Mouse (Mus musculus) midbrain, embryonic 14.5 days (tissue): ENCODE measurements around the gene Xrra1. TPM values are rescaled to one million over a fixed set of nuclear protein-coding genes. Genes with fewer than 3 reads are reported as not detected.

Source experiments
- ATAC-seq: fragments of 200-750 bp; cut with Nextera tagmentation; 2 replicates; pipeline ENCODE4 v1.8.0; 2017; ENCODE audit warnings: moderate number of reproducible peaks, moderate library complexity; ENCODE audit not compliant: low FRiP score, low TSS enrichment
- DNase-seq: peaks from one replicate; pipeline ENCODE4 v3.0.0-alpha.2; 2015
- H3K27ac ChIP-seq: fragments of 300-500 bp; sonication (generic); replicated peaks from 2 replicates; pipeline ENCODE4 v1.5.1; 2014; ENCODE audit warnings: mild to moderate bottlenecking, low read depth, low read length, moderate library complexity
- H3K27me3 ChIP-seq: fragments of 300-500 bp; sonication (generic); 2 replicates; pipeline ENCODE4 v1.6.1; 2014; ENCODE audit warnings: low read length, control low read depth, mixed read lengths; ENCODE audit not compliant: control insufficient read depth, insufficient read depth
- H3K36me3 ChIP-seq: fragments of 300-500 bp; sonication (generic); 2 replicates; pipeline ENCODE4 v1.6.1; 2014; ENCODE audit warnings: low read length, control low read depth; ENCODE audit not compliant: control insufficient read depth, insufficient read depth
- H3K4me1 ChIP-seq: fragments of 300-500 bp; sonication (generic); 2 replicates; pipeline ENCODE4 v1.6.1; 2014; ENCODE audit warnings: mild to moderate bottlenecking, antibody characterized with exemption, low read length, control low read depth; ENCODE audit not compliant: control insufficient read depth, insufficient read depth
- H3K4me2 ChIP-seq: fragments of 300-500 bp; sonication (generic); 2 replicates; pipeline ENCODE4 v1.6.1; 2014; ENCODE audit warnings: mild to moderate bottlenecking, low read length, moderate library complexity
- H3K4me3 ChIP-seq: fragments of 300-500 bp; sonication (generic); replicated peaks from 2 replicates; pipeline ENCODE4 v1.5.1; 2014; ENCODE audit warnings: low read depth, low read length
- H3K9ac ChIP-seq: fragments of 300-500 bp; sonication (generic); replicated peaks from 2 replicates; pipeline ENCODE4 v1.6.1; 2014; ENCODE audit warnings: mild to moderate bottlenecking, low read length, moderate library complexity
- H3K9me3 ChIP-seq: fragments of 300-500 bp; sonication (generic); 2 replicates; pipeline ENCODE4 v1.6.1; 2016; ENCODE audit warnings: low read length, control low read depth, mixed read lengths; ENCODE audit not compliant: control insufficient read depth
- WGBS: fragments of 180-500 bp; shearing (Covaris S2); extraction: QIAGEN DNeasy Blood & Tissue Kit; methylation state at CpG from one replicate; pipeline ENCODE4 v1.1.7; 2014; 5-methylcytosine and 5-hydroxymethylcytosine counted together
- polyA plus RNA-seq: library from polyadenylated mRNA; unstranded; fragments of >200 nt; fragmentation: Nextera tagmentation; extraction: Ambion mirVana; gene quantifications from 2 replicates; pipeline ENCODE4 v1.2.1, GENCODE M21; 2014

Gene Xrra1
- polyA plus RNA-seq, 1 experiment from 2014 or later, result 1.2 TPM

GRCm38 (mm10) chr7:99876345-99876744 is 17.4 kb downstream of the Xrra1 start:
- H3K27me3 ChIP-seq, result no peaks in the 10 kb centered on the region
- no peak overlapping the region for H3K27ac ChIP-seq
- no peaks in the 10 kb centered on the region for H3K9me3 ChIP-seq
- ATAC-seq, result no peak
- WGBS, result 5% methylated on average over 3 of the region's 3 CpGs
- H3K36me3 ChIP-seq, result no peaks in the 10 kb centered on the region
- H3K4me3 ChIP-seq, result no peak overlapping the region
- H3K4me2 ChIP-seq, result no peak overlapping the region
- no peak overlapping the region for H3K9ac ChIP-seq
- H3K4me1 ChIP-seq, result no peaks in the 10 kb centered on the region; the same call in 1 of the 2 replicates
- peak; percentile 95 for DNase-seq

DNA sequence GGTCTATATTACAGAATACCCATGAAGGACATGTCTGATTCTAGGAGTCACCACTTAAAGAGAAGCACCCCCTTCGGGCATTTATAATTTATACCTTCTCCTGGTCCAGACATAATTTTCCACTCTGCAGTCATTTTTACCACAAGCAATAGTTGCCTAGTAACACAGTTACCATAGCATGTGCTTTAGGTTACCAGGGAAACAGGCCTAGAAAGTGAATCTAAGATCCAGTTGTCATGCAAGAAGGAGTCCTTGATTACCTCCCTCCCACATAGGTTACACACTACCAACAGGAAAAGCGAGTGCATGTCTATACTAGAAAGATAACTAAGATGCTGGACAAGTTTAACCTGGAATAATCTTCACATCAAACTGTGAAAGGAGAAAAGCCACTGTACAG is 19.3 kb downstream of the Xrra1 start:
- Histone ChIP-seq H3K9ac (no peak overlapping the region), H3K27ac (no peak overlapping the region), H3K9me3 (no peaks in the 10 kb centered on the region), H3K4me2 (no peak overlapping the region), H3K4me1 (no peaks in the 10 kb centered on the region; the same call in 1 of the 2 replicates), H3K27me3 (no peaks in the 10 kb centered on the region), H3K4me3 (no peak overlapping the region), H3K36me3 (no peaks in the 10 kb centered on the region)
- 50% methylated on average over 2 of the region's 2 CpGs for WGBS
- peak; percentile 62 for DNase-seq
- no peak for ATAC-seq

GRCm38 (mm10) chr7:99887230-99887735 is 28.4 kb downstream of the Xrra1 start:
- Histone ChIP-seq H3K4me3 (no peak overlapping the region), H3K4me2 (no peak overlapping the region), H3K36me3 (no peaks in the 10 kb centered on the region), H3K4me1 (no peaks in the 10 kb centered on the region), H3K27me3 (no peaks in the 10 kb centered on the region), H3K9me3 (no peaks in the 10 kb centered on the region), H3K9ac (no peak overlapping the region), H3K27ac (no peak overlapping the region)
- DNase-seq (no peak), ATAC-seq (no peak)
- WGBS, result 70% methylated on average over 2 of the region's 2 CpGs

DNA sequence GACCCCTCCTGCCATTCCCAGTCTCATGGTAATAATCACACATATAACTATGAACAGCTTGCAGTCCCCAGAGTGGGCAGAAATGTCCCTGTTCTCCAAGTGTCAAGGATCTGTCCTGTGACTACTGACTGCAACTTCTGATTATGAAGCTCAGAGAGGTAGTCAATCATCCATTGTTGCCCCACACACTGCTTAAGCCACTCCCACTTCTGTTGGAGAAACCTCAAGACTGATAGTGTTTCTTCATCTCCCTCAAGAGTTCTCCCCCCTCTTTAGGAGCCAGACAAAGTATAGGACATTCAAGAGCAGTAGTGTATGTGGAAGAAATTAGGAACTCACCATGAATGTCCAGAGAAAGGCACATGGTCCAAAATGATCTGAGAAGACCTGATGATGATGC is 28.8 kb downstream of the Xrra1 start:
- H3K9me3 ChIP-seq, result no peaks in the 10 kb centered on the region
- no peak overlapping the region for H3K9ac ChIP-seq
- H3K36me3 ChIP-seq, result no peaks in the 10 kb centered on the region
- H3K4me2 ChIP-seq, result no peak overlapping the region
- no peak for DNase-seq
- ATAC-seq, result no peak
- H3K4me1 ChIP-seq, result no peaks in the 10 kb centered on the region
- H3K4me3 ChIP-seq, result no peak overlapping the region
- H3K27me3 ChIP-seq, result no peaks in the 10 kb centered on the region
- no peak overlapping the region for H3K27ac ChIP-seq

- Histone ChIP-seq H3K9me3 (no peaks in the 10 kb centered on the region), H3K27ac (no peak overlapping the region), H3K27me3 (no peaks in the 10 kb centered on the region), H3K4me1 (peaks cover 5% of the 10 kb centered on the region; the same call in 1 of the 2 replicates), H3K9ac (no peak overlapping the region), H3K36me3 (no peaks in the 10 kb centered on the region), H3K4me3 (no peak overlapping the region), H3K4me2 (no peak overlapping the region)
- 46% methylated on average over 10 of the region's 10 CpGs for WGBS
- ATAC-seq (no peak), DNase-seq (peak; percentile 63)
Measured at GRCm38 (mm10) chr7:99889175-99889880, 30.4 kb downstream of the Xrra1 start.

DNA sequence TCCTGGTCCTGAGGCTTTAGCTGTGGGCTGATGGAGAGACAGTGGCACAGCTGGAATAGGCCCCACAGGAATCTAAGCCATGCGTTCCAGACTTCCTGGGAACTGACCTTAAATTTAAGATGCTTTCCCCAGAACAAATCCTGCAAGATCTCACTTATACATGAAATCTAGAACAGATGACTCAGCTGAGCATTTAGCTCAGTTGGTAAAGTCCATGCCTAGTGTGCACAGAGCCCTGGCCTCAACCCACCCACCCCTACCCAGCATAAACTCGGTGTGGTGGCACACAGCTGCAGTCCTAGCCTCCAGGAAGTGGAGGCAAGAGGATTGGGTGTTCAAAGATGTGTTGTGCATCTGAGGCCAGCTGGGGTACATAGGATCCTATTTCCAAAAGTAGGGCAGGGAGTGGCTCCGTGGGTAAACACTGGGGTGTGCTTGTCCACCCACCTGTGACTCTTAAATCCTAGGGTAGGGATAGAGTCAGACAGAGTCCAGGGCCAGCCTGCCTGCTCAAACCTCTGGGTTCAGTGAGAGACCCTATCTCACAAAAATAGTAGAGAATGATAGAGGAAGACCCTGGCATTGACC is 31.3 kb downstream of the Xrra1 start:
- no peak overlapping the region for H3K27ac ChIP-seq
- DNase-seq (no peak), ATAC-seq (no peak)
- no peaks in the 10 kb centered on the region for H3K36me3 ChIP-seq
- WGBS, result 74% methylated on average over 3 of the region's 3 CpGs
- H3K4me1 ChIP-seq, result peaks cover 10% of the 10 kb centered on the region
- no peaks in the 10 kb centered on the region for H3K27me3 ChIP-seq
- H3K9ac ChIP-seq, result no peak overlapping the region
- no peak overlapping the region for H3K4me3 ChIP-seq
- H3K4me2 ChIP-seq, result no peak overlapping the region
- H3K9me3 ChIP-seq, result no peaks in the 10 kb centered on the region

DNA sequence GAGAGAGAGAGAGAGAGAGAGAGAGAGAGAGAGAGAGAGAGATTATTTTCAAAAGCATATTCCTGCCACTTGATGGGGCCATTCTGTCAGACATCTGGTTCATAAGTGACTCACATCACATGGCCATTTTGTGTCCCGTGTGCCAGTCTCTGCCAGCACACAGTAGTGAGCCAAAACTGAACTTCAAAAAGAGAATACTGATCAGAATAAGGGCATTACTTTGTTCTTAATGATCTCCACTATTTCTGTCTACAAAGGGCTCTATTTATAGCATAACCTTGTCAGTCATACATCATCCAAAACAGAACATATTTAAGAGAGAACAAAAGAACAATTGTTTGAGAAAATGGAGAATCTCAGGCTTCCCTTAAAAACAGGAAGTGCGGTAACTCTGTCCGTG is 32.6 kb downstream of the Xrra1 start:
- WGBS, result 87% methylated on average over 3 of the region's 3 CpGs
- H3K4me1 ChIP-seq, result peaks cover 14% of the 10 kb centered on the region
- no peak overlapping the region for H3K9ac ChIP-seq
- no peak for ATAC-seq
- no peak overlapping the region for H3K4me2 ChIP-seq
- no peak overlapping the region for H3K27ac ChIP-seq
- no peaks in the 10 kb centered on the region for H3K27me3 ChIP-seq
- no peak overlapping the region for H3K4me3 ChIP-seq
- no peaks in the 10 kb centered on the region for H3K9me3 ChIP-seq
- no peak for DNase-seq
- no peaks in the 10 kb centered on the region for H3K36me3 ChIP-seq

GRCm38 (mm10) chr7:99892351-99892750 is 33.4 kb downstream of the Xrra1 start:
- H3K4me2 ChIP-seq, result no peak overlapping the region
- H3K4me3 ChIP-seq, result no peak overlapping the region
- H3K27me3 ChIP-seq, result no peaks in the 10 kb centered on the region
- peaks cover 14% of the 10 kb centered on the region for H3K4me1 ChIP-seq
- 80% methylated on average over 2 of the region's 2 CpGs for WGBS
- ATAC-seq (no peak), DNase-seq (no peak)
- H3K27ac ChIP-seq, result no peak overlapping the region
- no peaks in the 10 kb centered on the region for H3K9me3 ChIP-seq
- no peak overlapping the region for H3K9ac ChIP-seq
- no peaks in the 10 kb centered on the region for H3K36me3 ChIP-seq

GRCm38 (mm10) chr7:99893967-99894366 is 35.1 kb downstream of the Xrra1 start:
- Histone ChIP-seq H3K9ac (no peak overlapping the region), H3K4me3 (no peak overlapping the region), H3K9me3 (no peaks in the 10 kb centered on the region), H3K36me3 (no peaks in the 10 kb centered on the region), H3K27ac (no peak overlapping the region), H3K4me1 (peaks cover 14% of the 10 kb centered on the region), H3K4me2 (no peak overlapping the region), H3K27me3 (no peaks in the 10 kb centered on the region)
- ATAC-seq (no peak), DNase-seq (no peak)
- 81% methylated on average over 3 of the region's 3 CpGs for WGBS
